Mouse (Mus musculus) lung, adult 10 weeks (tissue): ENCODE results near the gene Cfap20. TPM values are rescaled to one million over a fixed set of nuclear protein-coding genes. Genes with fewer than 3 reads are reported as not detected.

Experiments used
- polyA plus RNA-seq: library from polyadenylated mRNA; stranded (reverse); fragments of 350-450 nt; fragmentation: Illumina TruSeq; extraction: RNeasy Lipid Tissue Mini Kit (QIAGEN cat#74804); gene quantifications from one replicate; pipeline ENCODE4 v1.2.3, GENCODE M21; 2014; ENCODE audit warnings: low read depth, low replicate concordance; ENCODE audit not compliant: insufficient read depth

Cfap20 gene
- 47.1 TPM for polyA plus RNA-seq

GRCm38 (mm10) chr8:95434686-95435439, at the start of gene Cfap20:
Gene Cfap20, minus strand, starts transcription at chr8:95434869.

Other genes starting within 250 kb of the Cfap20 start
- 36.8 TPM for gene Kifc3, start 232.1 kb downstream of the Cfap20 start, polyA plus RNA-seq
- gene Cngb1, start 128.3 kb downstream of the Cfap20 start, polyA plus RNA-seq = 3.0 TPM
- 4.0 TPM for gene Tepp, start 124.3 kb downstream of the Cfap20 start, polyA plus RNA-seq
- gene Zfp319, start 102.9 kb downstream of the Cfap20 start, polyA plus RNA-seq = 6.3 TPM
- 15.0 TPM for gene Usb1, start 102.6 kb downstream of the Cfap20 start, polyA plus RNA-seq
- 29.7 TPM for gene Mmp15, start 82.6 kb downstream of the Cfap20 start, polyA plus RNA-seq
- gene Csnk2a2, start 55.2 kb upstream of the Cfap20 start, polyA plus RNA-seq = 19.6 TPM
- 15.8 TPM for gene Ccdc113, start 99.2 kb upstream of the Cfap20 start, polyA plus RNA-seq
- not detected for gene Prss54, start 141.5 kb upstream of the Cfap20 start, polyA plus RNA-seq
- 2.0 TPM for gene Gins3, start 198.6 kb upstream of the Cfap20 start, polyA plus RNA-seq
- 4.2 TPM for gene Ndrg4, start 242.1 kb upstream of the Cfap20 start, polyA plus RNA-seq